Mouse (Mus musculus) lung, embryonic 15.5 days (tissue): Measurements from ENCODE around the gene Tln2. TPM values are rescaled to one million over a fixed set of nuclear protein-coding genes. Genes with fewer than 3 reads are reported as not detected.

Source experiments
- ATAC-seq: fragments of 200-750 bp; cut with Nextera tagmentation; 2 replicates; pipeline ENCODE4 v1.8.0; 2017; ENCODE audit warnings: moderate number of reproducible peaks, borderline replicate concordance; ENCODE audit not compliant: low FRiP score, low TSS enrichment; ENCODE audit errors: extremely low read depth
- H3K27ac ChIP-seq: fragments of 300-500 bp; sonication (generic); 2 replicates; pipeline ENCODE4 v1.5.1; 2015; ENCODE audit warnings: moderate library complexity, mild to moderate bottlenecking, inconsistent platforms
- H3K27me3 ChIP-seq: fragments of 300-500 bp; sonication (generic); 2 replicates; pipeline ENCODE4 v1.6.1; 2015; ENCODE audit warnings: inconsistent platforms
- H3K36me3 ChIP-seq: fragments of 300-500 bp; sonication (generic); 2 replicates; pipeline ENCODE4 v1.6.1; 2015; ENCODE audit warnings: inconsistent platforms
- H3K4me1 ChIP-seq: fragments of 300-500 bp; sonication (generic); 2 replicates; pipeline ENCODE4 v1.6.1; 2015; ENCODE audit warnings: inconsistent platforms
- H3K4me2 ChIP-seq: fragments of 300-500 bp; sonication (generic); 2 replicates; pipeline ENCODE4 v1.6.1; 2015; ENCODE audit warnings: inconsistent platforms, mild to moderate bottlenecking, moderate library complexity
- H3K4me3 ChIP-seq: fragments of 300-500 bp; sonication (generic); 2 replicates; pipeline ENCODE4 v1.5.1; 2015; ENCODE audit warnings: mild to moderate bottlenecking, inconsistent platforms
- H3K9ac ChIP-seq: fragments of 300-500 bp; sonication (generic); 2 replicates; pipeline ENCODE4 v1.6.1; 2015; ENCODE audit warnings: inconsistent platforms
- H3K9me3 ChIP-seq: fragments of 300-500 bp; sonication (generic); 2 replicates; pipeline ENCODE4 v1.6.1; 2016; ENCODE audit warnings: inconsistent platforms
- WGBS: fragments of 180-500 bp; shearing (Covaris S2); methylation state at CpG from one replicate; pipeline ENCODE4 v1.1.7; 2015; 5-methylcytosine and 5-hydroxymethylcytosine counted together
- polyA plus RNA-seq: library from polyadenylated mRNA; unstranded; fragments of >200 nt; fragmentation: Nextera tagmentation; extraction: Ambion mirVana; gene quantifications from 2 replicates; pipeline ENCODE4 v1.2.1, GENCODE M21; 2015

Tln2 gene
- polyA plus RNA-seq, 1 experiment from 2014 or later, result 14.1 TPM

- 79% methylated on average over 2 of the region's 2 CpGs for WGBS
- Histone ChIP-seq H3K4me2 (no peak overlapping the region), H3K36me3 (no peaks in the 10 kb centered on the region), H3K27me3 (no peaks in the 10 kb centered on the region), H3K4me3 (no peak overlapping the region), H3K27ac (no peak overlapping the region), H3K9ac (no peak overlapping the region), H3K4me1 (no peaks in the 10 kb centered on the region), H3K9me3 (no peaks in the 10 kb centered on the region)
- no peak for ATAC-seq
Measured at GRCm38 (mm10) chr9:67184556-67184955, 374.9 kb downstream of the Tln2 start.

DNA sequence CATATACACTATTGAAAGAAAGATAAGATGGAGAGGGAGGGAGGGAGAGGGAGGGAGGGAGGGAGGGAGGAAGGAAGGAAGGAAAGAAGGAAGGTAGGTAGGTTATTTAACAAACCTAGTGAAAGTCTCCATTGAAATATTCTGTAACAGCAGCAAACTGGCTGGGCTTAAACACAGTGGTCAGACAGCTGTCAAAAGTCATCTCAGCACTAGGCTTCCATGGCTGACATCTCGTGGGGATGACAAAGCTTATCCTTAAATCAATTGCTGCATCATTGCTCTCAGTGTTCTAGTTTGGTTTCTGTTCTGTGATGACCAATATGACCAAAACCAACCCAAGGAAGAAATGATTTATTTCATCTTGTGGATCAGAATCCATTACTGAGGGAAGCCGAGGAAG lies 376.0 kb downstream of the Tln2 start:
- Histone ChIP-seq H3K4me1 (no peaks in the 10 kb centered on the region), H3K27ac (no peak overlapping the region), H3K4me3 (no peak overlapping the region), H3K4me2 (no peak overlapping the region), H3K36me3 (no peaks in the 10 kb centered on the region), H3K27me3 (no peaks in the 10 kb centered on the region), H3K9ac (no peak overlapping the region), H3K9me3 (no peaks in the 10 kb centered on the region)
- 75% methylated on average over 2 of the region's 2 CpGs for WGBS
- ATAC-seq, result no peak

DNA sequence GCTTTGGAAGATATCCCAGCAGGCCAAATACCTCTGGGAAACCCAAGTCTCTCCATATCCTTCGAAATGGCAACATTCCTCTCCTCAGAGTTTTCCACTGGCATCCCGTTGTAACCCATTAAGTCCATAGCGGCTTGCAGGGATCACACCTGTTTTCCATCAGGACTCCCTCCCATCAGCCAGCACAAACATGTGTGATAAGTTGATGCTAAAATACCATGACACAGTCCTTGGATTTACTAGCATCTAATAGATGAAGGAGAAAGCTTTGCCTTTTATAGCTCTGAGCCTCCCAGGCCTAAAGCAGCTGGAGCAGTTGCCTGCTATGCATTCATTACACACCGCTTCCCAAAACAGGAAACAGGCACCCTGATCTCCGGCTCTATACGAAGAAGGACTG lies 377.5 kb downstream of the Tln2 start:
- no peaks in the 10 kb centered on the region for H3K9me3 ChIP-seq
- WGBS, result 45% methylated on average over 6 of the region's 6 CpGs
- H3K9ac ChIP-seq, result no peak overlapping the region
- H3K36me3 ChIP-seq, result no peaks in the 10 kb centered on the region
- peaks cover 4% of the 10 kb centered on the region; the same call in 1 of the 2 replicates for H3K4me1 ChIP-seq
- H3K27ac ChIP-seq, result no peak overlapping the region
- H3K27me3 ChIP-seq, result no peaks in the 10 kb centered on the region
- H3K4me3 ChIP-seq, result no peak overlapping the region
- H3K4me2 ChIP-seq, result no peak overlapping the region
- ATAC-seq, result no peak

- Histone ChIP-seq H3K9ac (no peak overlapping the region), H3K4me3 (no peak overlapping the region), H3K9me3 (no peaks in the 10 kb centered on the region), H3K27me3 (no peaks in the 10 kb centered on the region), H3K4me1 (peaks cover 12% of the 10 kb centered on the region), H3K36me3 (no peaks in the 10 kb centered on the region), H3K4me2 (no peak overlapping the region), H3K27ac (no peak overlapping the region)
- no peak for ATAC-seq
- WGBS, result 86% methylated on average over 1 of the region's 1 CpGs
Measured at GRCm38 (mm10) chr9:67178709-67179108, 380.8 kb downstream of the Tln2 start.

- Histone ChIP-seq H3K9me3 (no peaks in the 10 kb centered on the region), H3K27ac (no peak overlapping the region), H3K36me3 (no peaks in the 10 kb centered on the region), H3K4me3 (no peak overlapping the region), H3K27me3 (no peaks in the 10 kb centered on the region), H3K4me1 (peaks cover 12% of the 10 kb centered on the region), H3K9ac (no peak overlapping the region), H3K4me2 (no peak overlapping the region)
- 57% methylated on average over 5 of the region's 5 CpGs for WGBS
- ATAC-seq, result no peak
Measured at GRCm38 (mm10) chr9:67178203-67178602, 381.3 kb downstream of the Tln2 start.

- WGBS, result 80% methylated on average over 8 of the region's 8 CpGs
- no peak for ATAC-seq
Measured at GRCm38 (mm10) chr9:67176073-67176472, 383.4 kb downstream of the Tln2 start.

DNA sequence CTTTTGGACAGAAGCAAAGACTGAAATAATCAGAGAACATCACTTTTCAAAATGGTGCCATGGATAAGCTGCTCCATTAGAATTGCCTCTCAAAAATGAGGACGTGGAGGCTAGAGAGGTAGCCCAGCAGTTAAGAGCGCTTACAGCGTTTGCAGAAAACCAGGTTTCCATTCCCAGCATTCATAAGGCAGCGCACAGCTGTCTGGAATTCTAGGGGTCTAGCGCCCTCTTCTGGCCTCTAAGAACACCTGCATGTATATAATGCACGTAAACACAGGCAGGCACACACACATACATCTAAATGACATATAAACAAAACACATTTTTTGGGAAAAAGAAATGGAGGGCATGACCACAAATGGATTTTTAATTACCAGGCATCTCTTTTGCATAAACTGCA lies 385.7 kb downstream of the Tln2 start:
- H3K9me3 ChIP-seq, result peaks cover 9% of the 10 kb centered on the region; the same call in 1 of the 2 replicates
- no peak overlapping the region for H3K9ac ChIP-seq
- H3K4me3 ChIP-seq, result no peak overlapping the region
- no peak overlapping the region for H3K4me2 ChIP-seq
- no peaks in the 10 kb centered on the region for H3K27me3 ChIP-seq
- no peaks in the 10 kb centered on the region for H3K36me3 ChIP-seq
- ATAC-seq, result no peak
- peaks cover 21% of the 10 kb centered on the region for H3K4me1 ChIP-seq
- 88% methylated on average over 6 of the region's 6 CpGs for WGBS
- H3K27ac ChIP-seq, result no peak overlapping the region

More at GRCm38 (mm10) chr9:67176073-67176472, 383.4 kb downstream of the Tln2 start:
- H3K4me1 ChIP-seq, result peaks cover 12% of the 10 kb centered on the region
- H3K27ac ChIP-seq, result 0 out of 2 replicates have a peak overlapping the region, but pooled peaks have one; percentile 5
- H3K27me3 ChIP-seq, result no peaks in the 10 kb centered on the region
- no peaks in the 10 kb centered on the region for H3K36me3 ChIP-seq
- H3K4me3 ChIP-seq, result no peak overlapping the region
- no peak overlapping the region for H3K9ac ChIP-seq
- peaks cover 8% of the 10 kb centered on the region; the same call in 1 of the 2 replicates for H3K9me3 ChIP-seq
- H3K4me2 ChIP-seq, result no peak overlapping the region

DNA sequence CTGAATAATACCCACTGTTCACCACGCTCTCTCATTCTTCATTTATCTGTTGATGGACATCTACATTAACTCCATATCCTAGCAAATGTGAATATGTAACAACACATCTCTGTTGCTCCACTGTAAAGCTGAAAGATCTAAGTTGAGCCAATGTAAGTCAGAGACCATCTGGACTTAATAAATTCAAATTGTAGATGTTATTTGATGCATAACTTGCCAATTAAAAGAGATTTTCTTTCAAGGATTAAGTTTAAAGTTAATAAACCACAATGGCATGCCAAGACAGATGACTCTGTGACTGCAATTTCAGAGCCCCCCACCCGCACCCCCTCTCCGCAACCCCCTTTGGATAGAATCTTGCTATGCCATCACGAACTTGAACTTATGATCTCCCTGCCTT lies 386.3 kb downstream of the Tln2 start:
- Histone ChIP-seq H3K4me2 (no peak overlapping the region), H3K4me1 (peaks cover 21% of the 10 kb centered on the region), H3K36me3 (no peaks in the 10 kb centered on the region), H3K27ac (no peak overlapping the region), H3K9me3 (peaks cover 9% of the 10 kb centered on the region; the same call in 1 of the 2 replicates), H3K9ac (no peak overlapping the region), H3K27me3 (no peaks in the 10 kb centered on the region), H3K4me3 (no peak overlapping the region)
- ATAC-seq, result no peak
- 95% methylated on average over 4 of the region's 4 CpGs for WGBS

- Histone ChIP-seq H3K27ac (peak overlapping the region; percentile 79), H3K4me3 (no peak overlapping the region), H3K4me1 (peaks cover 13% of the 10 kb centered on the region), H3K4me2 (no peak overlapping the region), H3K36me3 (no peaks in the 10 kb centered on the region), H3K9me3 (peaks cover 9% of the 10 kb centered on the region; the same call in 1 of the 2 replicates), H3K9ac (no peak overlapping the region), H3K27me3 (no peaks in the 10 kb centered on the region)
- WGBS, result 72% methylated on average over 4 of the region's 4 CpGs
- no peak for ATAC-seq
Measured at GRCm38 (mm10) chr9:67171409-67171808, 388.1 kb downstream of the Tln2 start.

GRCm38 (mm10) chr9:67170759-67171158 lies 388.7 kb downstream of the Tln2 start:
- peaks cover 9% of the 10 kb centered on the region; the same call in 1 of the 2 replicates for H3K9me3 ChIP-seq
- H3K36me3 ChIP-seq, result no peaks in the 10 kb centered on the region
- no peak overlapping the region for H3K9ac ChIP-seq
- H3K4me1 ChIP-seq, result peaks cover 13% of the 10 kb centered on the region
- H3K4me3 ChIP-seq, result no peak overlapping the region
- H3K27ac ChIP-seq, result peak overlapping the region; percentile 51
- 31% methylated on average over 8 of the region's 8 CpGs for WGBS
- peak; percentile 88 for ATAC-seq
- H3K4me2 ChIP-seq, result no peak overlapping the region; the same call in 1 of the 2 replicates
- no peaks in the 10 kb centered on the region for H3K27me3 ChIP-seq

DNA sequence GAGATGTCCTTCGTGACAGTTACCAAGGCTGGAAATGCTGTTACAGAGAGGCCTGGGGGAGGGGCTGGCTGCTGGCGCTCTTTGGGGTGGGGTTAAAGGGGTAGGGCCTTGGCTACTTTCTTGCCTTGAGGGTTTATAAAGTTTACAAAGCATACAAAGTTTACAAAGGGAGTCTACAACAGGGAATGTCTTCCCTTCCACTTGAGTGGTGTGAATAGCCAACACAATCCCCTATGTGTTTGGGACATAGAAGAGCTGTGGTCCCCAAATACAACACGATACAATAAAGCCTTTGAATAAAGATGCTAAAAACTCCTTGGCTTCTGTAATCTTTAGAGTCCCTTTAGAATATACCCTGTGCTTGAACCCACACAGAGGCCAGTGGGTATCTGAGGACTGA lies 389.5 kb downstream of the Tln2 start:
- peak; percentile 55; the same call in 1 of the 2 replicates for ATAC-seq
- H3K9me3 ChIP-seq, result peaks cover 9% of the 10 kb centered on the region; the same call in 1 of the 2 replicates
- no peak overlapping the region for H3K4me2 ChIP-seq
- H3K27me3 ChIP-seq, result no peaks in the 10 kb centered on the region
- WGBS, result 31% methylated on average over 3 of the region's 3 CpGs
- H3K4me3 ChIP-seq, result no peak overlapping the region
- H3K27ac ChIP-seq, result peak overlapping the region; percentile 51
- peaks cover 9% of the 10 kb centered on the region for H3K4me1 ChIP-seq
- H3K36me3 ChIP-seq, result no peaks in the 10 kb centered on the region
- no peak overlapping the region for H3K9ac ChIP-seq
